Mouse (Mus musculus) forebrain, embryonic 15.5 days (tissue): ENCODE results near the gene Rasgef1a. TPM values are rescaled to one million over a fixed set of nuclear protein-coding genes. Genes with fewer than 3 reads are reported as not detected.

Experiments
- ATAC-seq: fragments of 200-750 bp; cut with Nextera tagmentation; replicated peaks from 2 replicates; pipeline ENCODE4 v1.8.0; 2017; ENCODE audit warnings: mild to moderate bottlenecking, moderate TSS enrichment, moderate library complexity
- H3K27ac ChIP-seq: fragments of 300-500 bp; sonication (generic); replicated peaks from 2 replicates; pipeline ENCODE4 v1.5.1; 2015; ENCODE audit warnings: mild to moderate bottlenecking, inconsistent platforms
- H3K27me3 ChIP-seq: fragments of 300-500 bp; sonication (generic); 2 replicates; pipeline ENCODE4 v1.6.1; 2015; ENCODE audit warnings: inconsistent platforms
- H3K36me3 ChIP-seq: fragments of 300-500 bp; sonication (generic); 2 replicates; pipeline ENCODE4 v1.6.1; 2015; ENCODE audit warnings: mild to moderate bottlenecking, inconsistent platforms
- H3K4me1 ChIP-seq: fragments of 300-500 bp; sonication (generic); 2 replicates; pipeline ENCODE4 v1.6.1; 2015; ENCODE audit warnings: inconsistent platforms
- H3K4me2 ChIP-seq: fragments of 300-500 bp; sonication (generic); replicated peaks from 2 replicates; pipeline ENCODE4 v1.6.1; 2015; ENCODE audit warnings: mild to moderate bottlenecking, inconsistent platforms
- H3K4me3 ChIP-seq: fragments of 300-500 bp; sonication (generic); 2 replicates; pipeline ENCODE4 v1.5.1; 2015; ENCODE audit warnings: mild to moderate bottlenecking, inconsistent platforms
- H3K9ac ChIP-seq: fragments of 300-500 bp; sonication (generic); replicated peaks from 2 replicates; pipeline ENCODE4 v1.6.1; 2015; ENCODE audit warnings: mild to moderate bottlenecking, inconsistent platforms
- H3K9me3 ChIP-seq: fragments of 300-500 bp; sonication (generic); 2 replicates; pipeline ENCODE4 v1.6.1; 2016; ENCODE audit warnings: inconsistent platforms
- WGBS: fragments of 180-500 bp; shearing (Covaris S2); methylation state at CpG from one replicate; pipeline ENCODE4 v1.1.7; 2015; ENCODE audit warnings: mixed read lengths; 5-methylcytosine and 5-hydroxymethylcytosine counted together
- polyA plus RNA-seq: library from polyadenylated mRNA; unstranded; fragments of >200 nt; fragmentation: Nextera tagmentation; extraction: Ambion mirVana; gene quantifications from 2 replicates; pipeline ENCODE4 v1.2.1, GENCODE M21; 2015

The Rasgef1a gene
- polyA plus RNA-seq, 1 experiment from 2014 or later, result 3.7 TPM

- Histone ChIP-seq H3K4me3 (no peak overlapping the region), H3K36me3 (no peaks in the 10 kb centered on the region), H3K27me3 (no peaks in the 10 kb centered on the region), H3K9me3 (no peaks in the 10 kb centered on the region), H3K27ac (no peak overlapping the region), H3K4me1 (peaks cover 20% of the 10 kb centered on the region), H3K9ac (no peak overlapping the region), H3K4me2 (no peak overlapping the region)
- WGBS, result 73% methylated on average over 10 of the region's 10 CpGs
- no peak for ATAC-seq
These were observed 67.5 kb downstream of the Rasgef1a start for GRCm38 (mm10) chr6:118078751-118079150.

GRCm38 (mm10) chr6:118079292-118079691 is 68.1 kb downstream of the Rasgef1a start:
- ATAC-seq, result no peak
- H3K27me3 ChIP-seq, result no peaks in the 10 kb centered on the region
- no peak overlapping the region for H3K4me3 ChIP-seq
- no peak overlapping the region for H3K27ac ChIP-seq
- 73% methylated on average over 3 of the region's 3 CpGs for WGBS
- no peaks in the 10 kb centered on the region for H3K9me3 ChIP-seq
- H3K9ac ChIP-seq, result no peak overlapping the region
- no peak overlapping the region for H3K4me2 ChIP-seq
- peaks cover 14% of the 10 kb centered on the region for H3K4me1 ChIP-seq
- no peaks in the 10 kb centered on the region for H3K36me3 ChIP-seq

GRCm38 (mm10) chr6:118079762-118080465 is 68.7 kb downstream of the Rasgef1a start:
- ATAC-seq, result no peak
- WGBS, result 57% methylated on average over 10 of the region's 10 CpGs
- Histone ChIP-seq H3K27me3 (no peaks in the 10 kb centered on the region), H3K4me2 (no peak overlapping the region), H3K9ac (no peak overlapping the region), H3K4me3 (no peak overlapping the region), H3K4me1 (peaks cover 11% of the 10 kb centered on the region), H3K36me3 (no peaks in the 10 kb centered on the region), H3K9me3 (no peaks in the 10 kb centered on the region), H3K27ac (no peak overlapping the region)

- no peak overlapping the region for H3K27ac ChIP-seq
- WGBS, result 88% methylated on average over 4 of the region's 4 CpGs
These were observed 69.5 kb downstream of the Rasgef1a start for GRCm38 (mm10) chr6:118080711-118081110.

GRCm38 (mm10) chr6:118082384-118082783 is 71.1 kb downstream of the Rasgef1a start:
- Histone ChIP-seq H3K9ac (no peak overlapping the region), H3K36me3 (no peaks in the 10 kb centered on the region), H3K9me3 (no peaks in the 10 kb centered on the region), H3K4me3 (no peak overlapping the region), H3K27me3 (no peaks in the 10 kb centered on the region), H3K27ac (no peak overlapping the region), H3K4me1 (no peaks in the 10 kb centered on the region), H3K4me2 (no peak overlapping the region)
- no peak for ATAC-seq
- WGBS, result 75% methylated on average over 3 of the region's 3 CpGs

More at GRCm38 (mm10) chr6:118080711-118081110, 69.5 kb downstream of the Rasgef1a start:
- no peaks in the 10 kb centered on the region for H3K36me3 ChIP-seq
- no peak overlapping the region for H3K4me3 ChIP-seq
- no peak for ATAC-seq
- H3K9me3 ChIP-seq, result no peaks in the 10 kb centered on the region
- no peaks in the 10 kb centered on the region for H3K27me3 ChIP-seq
- H3K4me2 ChIP-seq, result no peak overlapping the region
- H3K4me1 ChIP-seq, result peaks cover 11% of the 10 kb centered on the region
- no peak overlapping the region for H3K9ac ChIP-seq

- ATAC-seq, result no peak
- no peak overlapping the region for H3K4me3 ChIP-seq
- no peak overlapping the region for H3K9ac ChIP-seq
- WGBS, result 81% methylated on average over 6 of the region's 6 CpGs
- H3K36me3 ChIP-seq, result no peaks in the 10 kb centered on the region
- no peaks in the 10 kb centered on the region for H3K4me1 ChIP-seq
- no peak overlapping the region for H3K27ac ChIP-seq
- no peaks in the 10 kb centered on the region for H3K27me3 ChIP-seq
- no peaks in the 10 kb centered on the region for H3K9me3 ChIP-seq
- H3K4me2 ChIP-seq, result no peak overlapping the region
These were observed 72.4 kb downstream of the Rasgef1a start for GRCm38 (mm10) chr6:118083608-118084007.

GRCm38 (mm10) chr6:118084596-118084995 is 73.4 kb downstream of the Rasgef1a start:
- Histone ChIP-seq H3K4me3 (no peak overlapping the region), H3K36me3 (no peaks in the 10 kb centered on the region), H3K9me3 (no peaks in the 10 kb centered on the region), H3K27ac (no peak overlapping the region), H3K27me3 (no peaks in the 10 kb centered on the region), H3K4me1 (no peaks in the 10 kb centered on the region), H3K9ac (no peak overlapping the region), H3K4me2 (no peak overlapping the region)
- WGBS, result 87% methylated on average over 8 of the region's 8 CpGs
- no peak for ATAC-seq

GRCm38 (mm10) chr6:118087955-118088354 is 76.7 kb downstream of the Rasgef1a start:
- Histone ChIP-seq H3K4me2 (no peak overlapping the region), H3K27ac (no peak overlapping the region), H3K4me3 (no peak overlapping the region), H3K27me3 (no peaks in the 10 kb centered on the region), H3K9ac (no peak overlapping the region), H3K4me1 (no peaks in the 10 kb centered on the region), H3K9me3 (no peaks in the 10 kb centered on the region), H3K36me3 (no peaks in the 10 kb centered on the region)
- ATAC-seq, result no peak
- WGBS, result 58% methylated on average over 8 of the region's 8 CpGs

GRCm38 (mm10) chr6:118088750-118089440 is 77.7 kb downstream of the Rasgef1a start:
- no peaks in the 10 kb centered on the region for H3K36me3 ChIP-seq
- H3K4me3 ChIP-seq, result no peak overlapping the region
- no peak for ATAC-seq
- WGBS, result 69% methylated on average over 17 of the region's 17 CpGs
- no peak overlapping the region for H3K4me2 ChIP-seq
- H3K9ac ChIP-seq, result no peak overlapping the region
- no peaks in the 10 kb centered on the region for H3K27me3 ChIP-seq
- no peaks in the 10 kb centered on the region for H3K4me1 ChIP-seq
- no peaks in the 10 kb centered on the region for H3K9me3 ChIP-seq
- no peak overlapping the region for H3K27ac ChIP-seq

GRCm38 (mm10) chr6:118090827-118091226 is 79.6 kb downstream of the Rasgef1a start:
- Histone ChIP-seq H3K4me1 (no peaks in the 10 kb centered on the region), H3K27ac (no peak overlapping the region), H3K9ac (no peak overlapping the region), H3K36me3 (no peaks in the 10 kb centered on the region), H3K4me2 (no peak overlapping the region), H3K9me3 (no peaks in the 10 kb centered on the region), H3K4me3 (no peak overlapping the region), H3K27me3 (no peaks in the 10 kb centered on the region)
- ATAC-seq, result no peak
- WGBS, result 82% methylated on average over 9 of the region's 9 CpGs

GRCm38 (mm10) chr6:118097765-118098365 is 86.6 kb downstream of the Rasgef1a start:
- Histone ChIP-seq H3K27me3 (no peaks in the 10 kb centered on the region), H3K9me3 (no peaks in the 10 kb centered on the region), H3K9ac (no peak overlapping the region), H3K4me2 (no peak overlapping the region), H3K4me3 (no peak overlapping the region), H3K4me1 (no peaks in the 10 kb centered on the region), H3K27ac (no peak overlapping the region), H3K36me3 (no peaks in the 10 kb centered on the region)
- no peak for ATAC-seq
- 89% methylated on average over 8 of the region's 8 CpGs for WGBS

GRCm38 (mm10) chr6:118099311-118099802 is 88.1 kb downstream of the Rasgef1a start:
- no peak overlapping the region for H3K4me3 ChIP-seq
- H3K36me3 ChIP-seq, result no peaks in the 10 kb centered on the region
- 45% methylated on average over 2 of the region's 2 CpGs for WGBS
- H3K9ac ChIP-seq, result no peak overlapping the region
- no peak overlapping the region for H3K27ac ChIP-seq
- ATAC-seq, result no peak
- H3K9me3 ChIP-seq, result no peaks in the 10 kb centered on the region
- H3K27me3 ChIP-seq, result no peaks in the 10 kb centered on the region
- no peak overlapping the region for H3K4me2 ChIP-seq
- H3K4me1 ChIP-seq, result no peaks in the 10 kb centered on the region
